Mouse (Mus musculus): Measurements from ENCODE around the gene Myzap.

DNA sequence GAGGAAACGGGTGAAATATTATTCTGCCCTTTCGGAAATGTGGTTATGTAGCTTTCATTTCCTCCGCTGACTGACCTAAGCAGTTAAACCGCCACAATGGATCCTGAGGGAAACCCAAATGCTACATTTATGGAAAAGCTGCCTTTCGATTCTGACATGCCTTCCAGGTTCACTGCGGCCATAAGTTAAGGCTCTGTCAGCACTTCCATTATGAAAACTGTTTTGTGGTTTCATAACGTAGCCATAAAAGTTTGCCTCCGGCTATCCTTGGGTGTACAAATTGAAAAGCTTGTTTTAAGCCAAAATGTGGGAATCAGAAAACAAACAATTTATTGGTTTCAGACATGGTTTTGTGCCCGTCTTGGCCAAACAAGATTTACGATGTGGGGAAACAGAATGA, 79.3 kb downstream of the Myzap start:
- TF ChIP-seq POLR2A (IDR thresholded peaks at IDR 0.05; ENCODE audit: insufficient read length, low read depth) = no peak
- no peak for TF ChIP-seq MAX (IDR thresholded peaks at IDR 0.05; ENCODE audit: low read depth)
- TF ChIP-seq USF1 (IDR thresholded peaks at IDR 0.05; ENCODE audit: low read depth) = no peak

All from myocyte (in vitro differentiated cells).